Mouse (Mus musculus) kidney, embryonic 15.5 days (tissue): ENCODE data around the gene Ptafr. TPM values are rescaled to one million over a fixed set of nuclear protein-coding genes. Genes with fewer than 3 reads are reported as not detected.
"Not testable (repeated sequence)": the region's sequence is repeated elsewhere in the genome, so short reads cannot be mapped to it uniquely, and the experiment has no call there.

Experiments used
- ATAC-seq: fragments of 200-750 bp; cut with Nextera tagmentation; replicated peaks from 2 replicates; pipeline ENCODE4 v1.8.0; 2017; ENCODE audit warnings: moderate TSS enrichment; ENCODE audit not compliant: low FRiP score
- H3K27ac ChIP-seq: fragments of 300-500 bp; sonication (generic); 2 replicates; pipeline ENCODE4 v1.5.1; 2015; ENCODE audit warnings: mild to moderate bottlenecking, inconsistent platforms
- H3K27me3 ChIP-seq: fragments of 300-500 bp; sonication (generic); 2 replicates; pipeline ENCODE4 v1.6.1; 2015; ENCODE audit warnings: inconsistent platforms
- H3K36me3 ChIP-seq: fragments of 300-500 bp; sonication (generic); 2 replicates; pipeline ENCODE4 v1.6.1; 2015; ENCODE audit warnings: inconsistent platforms
- H3K4me1 ChIP-seq: fragments of 300-500 bp; sonication (generic); 2 replicates; pipeline ENCODE4 v1.6.1; 2015; ENCODE audit warnings: inconsistent platforms
- H3K4me2 ChIP-seq: fragments of 300-500 bp; sonication (generic); 2 replicates; pipeline ENCODE4 v1.6.1; 2015; ENCODE audit warnings: moderate library complexity, mild to moderate bottlenecking, inconsistent platforms
- H3K4me3 ChIP-seq: fragments of 300-500 bp; sonication (generic); replicated peaks from 2 replicates; pipeline ENCODE4 v1.5.1; 2015; ENCODE audit warnings: mild to moderate bottlenecking, inconsistent platforms
- H3K9ac ChIP-seq: fragments of 300-500 bp; sonication (generic); 2 replicates; pipeline ENCODE4 v1.6.1; 2015; ENCODE audit warnings: mild to moderate bottlenecking, inconsistent platforms
- H3K9me3 ChIP-seq: fragments of 300-500 bp; sonication (generic); replicated peaks from 2 replicates; pipeline ENCODE4 v1.6.1; 2016; ENCODE audit warnings: inconsistent platforms
- WGBS: fragments of 180-500 bp; shearing (Covaris S2); methylation state at CpG from one replicate; pipeline ENCODE4 v1.1.7; 2015; ENCODE audit warnings: mixed read lengths; 5-methylcytosine and 5-hydroxymethylcytosine counted together
- polyA plus RNA-seq: library from polyadenylated mRNA; unstranded; fragments of >200 nt; fragmentation: Nextera tagmentation; extraction: Ambion mirVana; gene quantifications from 2 replicates; pipeline ENCODE4 v1.2.1, GENCODE M21; 2015

Gene Ptafr
- polyA plus RNA-seq, 1 experiment from 2014 or later: 0.62 TPM

GRCm38 (mm10) chr4:132532496-132532895 is 31.4 kb upstream of the Ptafr start:
- Histone ChIP-seq H3K4me1 (peaks cover 42% of the 10 kb centered on the region), H3K4me3 (peak overlapping the region; percentile 68), H3K27ac (peak overlapping the region; percentile 96), H3K9ac (peak overlapping the region; percentile 86), H3K36me3 (peaks cover 36% of the 10 kb centered on the region), H3K4me2 (peak overlapping the region; percentile 85), H3K27me3 (no peaks in the 10 kb centered on the region), H3K9me3 (no peaks in the 10 kb centered on the region)
- 9% methylated on average over 5 of the region's 5 CpGs for WGBS
- peak; percentile 37; the same call in 1 of the 2 replicates for ATAC-seq

GRCm38 (mm10) chr4:132532981-132533916 is 30.6 kb upstream of the Ptafr start, which contains the start of gene Atpif1:
Atpif1 (minus strand) TSS chr4:132533659.
- H3K9ac ChIP-seq: peak within 1 kb of the TSS; percentile 86
- ATAC-seq: peak; percentile 86
- peaks cover 45% of the 10 kb centered on the region for H3K4me1 ChIP-seq
- under 1% methylated on average over 63 of the region's 63 CpGs for WGBS
- no peaks in the 10 kb centered on the region for H3K9me3 ChIP-seq
- H3K4me2 ChIP-seq: peak within 1 kb of the TSS; percentile 85
- peak within 1 kb of the TSS; percentile 68 for H3K4me3 ChIP-seq
- peaks cover 43% of the 10 kb centered on the region for H3K36me3 ChIP-seq
- H3K27ac ChIP-seq: peak within 1 kb of the TSS; percentile 96
- no peaks in the 10 kb centered on the region for H3K27me3 ChIP-seq

GRCm38 (mm10) chr4:132535406-132536121 is 28.3 kb upstream of the Ptafr start, which contains the start of gene Dnajc8:
Dnajc8 (plus strand) TSS chr4:132535550.
- H3K27me3 ChIP-seq: no peaks in the 10 kb centered on the region
- H3K4me3 ChIP-seq: peak within 1 kb of the TSS; percentile 88
- peak within 1 kb of the TSS; percentile 82 for H3K27ac ChIP-seq
- WGBS: 0% methylated on average over 59 of the region's 60 CpGs
- H3K9ac ChIP-seq: peak within 1 kb of the TSS; percentile 94
- H3K4me1 ChIP-seq: peaks cover 45% of the 10 kb centered on the region
- no peaks in the 10 kb centered on the region for H3K9me3 ChIP-seq
- ATAC-seq: peak; percentile 77
- H3K36me3 ChIP-seq: peaks cover 48% of the 10 kb centered on the region
- H3K4me2 ChIP-seq: peak within 1 kb of the TSS; percentile 84

- Histone ChIP-seq H3K27ac (no peak overlapping the region), H3K9ac (no peak overlapping the region), H3K4me2 (no peak overlapping the region), H3K9me3 (no peaks in the 10 kb centered on the region), H3K36me3 (peaks cover 73% of the 10 kb centered on the region), H3K4me3 (no peak overlapping the region), H3K27me3 (no peaks in the 10 kb centered on the region), H3K4me1 (peaks cover 23% of the 10 kb centered on the region)
- no peak for ATAC-seq
- 94% methylated on average over 5 of the region's 5 CpGs for WGBS
These were observed 24.4 kb upstream of the Ptafr start for GRCm38 (mm10) chr4:132539481-132539880.

GRCm38 (mm10) chr4:132541413-132541812 is 22.5 kb upstream of the Ptafr start:
- H3K27me3 ChIP-seq: no peaks in the 10 kb centered on the region
- H3K36me3 ChIP-seq: peaks cover 91% of the 10 kb centered on the region
- H3K9me3 ChIP-seq: no peaks in the 10 kb centered on the region
- no peak overlapping the region for H3K4me3 ChIP-seq
- peaks cover 13% of the 10 kb centered on the region for H3K4me1 ChIP-seq
- 82% methylated on average over 4 of the region's 4 CpGs for WGBS
- no peak overlapping the region for H3K9ac ChIP-seq
- ATAC-seq: no peak
- no peak overlapping the region for H3K4me2 ChIP-seq
- no peak overlapping the region for H3K27ac ChIP-seq

- H3K36me3 ChIP-seq: peaks cover 96% of the 10 kb centered on the region
- no peak overlapping the region for H3K4me3 ChIP-seq
- 55% methylated on average over 1 of the region's 1 CpGs for WGBS
- ATAC-seq: no peak
- no peaks in the 10 kb centered on the region for H3K9me3 ChIP-seq
- H3K4me1 ChIP-seq: 0 out of 2 replicates have a peak, but pooled peaks cover 1% of the 10 kb centered on the region
- H3K9ac ChIP-seq: no peak overlapping the region
- H3K27ac ChIP-seq: no peak overlapping the region
- no peak overlapping the region for H3K4me2 ChIP-seq
- H3K27me3 ChIP-seq: no peaks in the 10 kb centered on the region
These were observed 21.1 kb upstream of the Ptafr start for GRCm38 (mm10) chr4:132542724-132543123.

GRCm38 (mm10) chr4:132545851-132546250 is 18.0 kb upstream of the Ptafr start:
- no peaks in the 10 kb centered on the region for H3K27me3 ChIP-seq
- peaks cover 96% of the 10 kb centered on the region for H3K36me3 ChIP-seq
- H3K9me3 ChIP-seq: no peaks in the 10 kb centered on the region
- H3K27ac ChIP-seq: no peak overlapping the region
- no peak overlapping the region for H3K9ac ChIP-seq
- no peak overlapping the region for H3K4me3 ChIP-seq
- no peaks in the 10 kb centered on the region for H3K4me1 ChIP-seq
- H3K4me2 ChIP-seq: no peak overlapping the region
- ATAC-seq: no peak
- 20% methylated on average over 8 of the region's 8 CpGs for WGBS

- H3K4me2 ChIP-seq: no peak overlapping the region
- H3K9ac ChIP-seq: no peak overlapping the region
- no peaks in the 10 kb centered on the region for H3K9me3 ChIP-seq
- 67% methylated on average over 5 of the region's 5 CpGs for WGBS
- H3K36me3 ChIP-seq: peaks cover 47% of the 10 kb centered on the region
- H3K4me3 ChIP-seq: no peak overlapping the region
- no peak for ATAC-seq
- no peaks in the 10 kb centered on the region for H3K27me3 ChIP-seq
- H3K4me1 ChIP-seq: no peaks in the 10 kb centered on the region
- H3K27ac ChIP-seq: no peak overlapping the region
These were observed 9.6 kb upstream of the Ptafr start for GRCm38 (mm10) chr4:132554221-132554620.

GRCm38 (mm10) chr4:132554653-132555052 is 9.2 kb upstream of the Ptafr start:
- Histone ChIP-seq H3K9me3 (no peaks in the 10 kb centered on the region), H3K27me3 (no peaks in the 10 kb centered on the region), H3K27ac (no peak overlapping the region), H3K9ac (no peak overlapping the region), H3K4me3 (no peak overlapping the region), H3K4me1 (no peaks in the 10 kb centered on the region), H3K4me2 (no peak overlapping the region), H3K36me3 (peaks cover 43% of the 10 kb centered on the region)
- no peak for ATAC-seq
- WGBS: 81% methylated on average over 8 of the region's 8 CpGs

GRCm38 (mm10) chr4:132555550-132555949 is 8.3 kb upstream of the Ptafr start:
- ATAC-seq, H3K4me2 ChIP-seq, H3K27ac ChIP-seq, H3K4me3 ChIP-seq, H3K4me1 ChIP-seq, H3K27me3 ChIP-seq, H3K9ac ChIP-seq, H3K9me3 ChIP-seq: not testable (repeated sequence)
- 89% methylated on average over 7 of the region's 7 CpGs for WGBS
- peaks cover 36% of the 10 kb centered on the region for H3K36me3 ChIP-seq

GRCm38 (mm10) chr4:132563261-132563660 is 606 bp upstream of the Ptafr start:
- 78% methylated on average over 3 of the region's 3 CpGs for WGBS

More at GRCm38 (mm10) chr4:132563261-132563660, 606 bp upstream of the Ptafr start:
- Histone ChIP-seq H3K4me2 (no peak overlapping the region), H3K9me3 (no peaks in the 10 kb centered on the region), H3K9ac (no peak overlapping the region), H3K36me3 (no peaks in the 10 kb centered on the region), H3K27ac (no peak overlapping the region), H3K4me3 (no peak overlapping the region), H3K27me3 (no peaks in the 10 kb centered on the region), H3K4me1 (peaks cover 4% of the 10 kb centered on the region; the same call in 1 of the 2 replicates)
- no peak for ATAC-seq
